Mouse (Mus musculus) spleen, adult 2 months (tissue): ENCODE data around the gene Mapk8ip3.

Experiments used
- CTCF ChIP-seq: fragments of 200-500 bp; IDR thresholded peaks from 2 replicates; pipeline ENCODE4 v1.5.1; 2011; ENCODE audit warnings: mild to moderate bottlenecking, inconsistent platforms; ENCODE audit not compliant: insufficient read depth, insufficient read length, insufficient replicate concordance; ENCODE audit errors: extremely low read depth
- POLR2A ChIP-seq: fragments of 200-500 bp; IDR thresholded peaks from 2 replicates; pipeline ENCODE4 v1.6.1; 2011; ENCODE audit warnings: low read depth, low read length, inconsistent platforms

GRCm38 (mm10) chr17:24885356-24886133 lies 51.2 kb downstream of the Mapk8ip3 start:
- TF ChIP-seq CTCF (no peak), POLR2A (no peak)
